Mouse (Mus musculus): Measurements from ENCODE around the gene Gm21188. TPM values are rescaled to one million over a fixed set of nuclear protein-coding genes. Genes with fewer than 3 reads are reported as not detected.
"Not testable (repeated sequence)": the region's sequence is repeated elsewhere in the genome, so short reads cannot be mapped to it uniquely, and the experiment has no call there.

Gm21188 gene
- under 1 TPM in 1 of 2 experiments, not detected in 1; 0.36 TPM for total RNA-seq (2021)
- long read RNA-seq, experiment 1, partial matches to known transcripts: 0 of 1 reads
- long read RNA-seq, experiment 1, other reads (novel, unspliced or antisense): 1 of 1 reads
- long read RNA-seq, experiment 2: 0 reads

- DNase-seq (ENCODE audit: low spot score in 2 of 2): not testable (repeated sequence)
Observed at GRCm38 (mm10) chr13:120052085-120052484, at the start of gene Gm21188. Gene Gm21188, minus strand, starts transcription at chr13:120052194.

GRCm38 (mm10) chr13:120099327-120099726 is 47.3 kb upstream of the Gm21188 start:
- DNase-seq (ENCODE audit: low spot score in 2 of 2): not testable (repeated sequence)

GRCm38 (mm10) chr13:120096938-120097256 is 44.9 kb upstream of the Gm21188 start:
- not testable (repeated sequence) for DNase-seq (ENCODE audit: low spot score in 2 of 2)

DNA sequence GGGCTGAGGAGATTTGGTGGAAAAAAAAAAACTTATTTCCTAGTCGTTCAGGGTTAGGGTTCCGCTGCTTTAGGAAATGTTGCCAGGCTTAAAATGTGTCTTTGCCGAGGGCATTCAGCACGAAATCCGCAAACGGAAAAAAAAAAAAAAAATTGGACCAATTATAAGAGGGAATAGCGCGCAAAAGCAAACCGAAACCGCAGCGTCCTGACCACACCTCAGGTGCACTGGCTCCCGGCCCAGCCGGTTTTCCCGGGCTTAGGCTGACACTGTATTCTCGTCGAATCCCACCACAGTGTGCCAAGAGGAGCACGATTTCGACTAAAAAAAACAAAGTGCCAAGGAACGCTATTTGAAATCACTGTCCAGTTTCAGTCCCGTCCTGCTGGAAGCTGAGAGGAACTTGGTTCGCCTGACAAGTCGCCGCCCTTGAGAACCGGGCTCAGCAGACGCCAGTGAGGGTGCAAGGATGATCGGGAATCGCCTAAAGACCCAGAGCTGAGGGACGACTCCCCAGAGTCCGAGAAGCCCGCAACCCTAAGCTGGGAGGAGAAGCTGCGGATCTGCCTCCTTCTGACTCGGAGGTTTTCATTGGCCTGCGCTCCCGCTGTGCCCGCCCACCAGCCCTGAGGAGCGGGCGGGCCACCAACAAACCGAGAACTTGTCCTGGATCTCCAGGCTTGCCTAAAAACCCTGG is 44.4 kb upstream of the Gm21188 start:
- not testable (repeated sequence) for DNase-seq (ENCODE audit: low spot score in 2 of 2)

DNA sequence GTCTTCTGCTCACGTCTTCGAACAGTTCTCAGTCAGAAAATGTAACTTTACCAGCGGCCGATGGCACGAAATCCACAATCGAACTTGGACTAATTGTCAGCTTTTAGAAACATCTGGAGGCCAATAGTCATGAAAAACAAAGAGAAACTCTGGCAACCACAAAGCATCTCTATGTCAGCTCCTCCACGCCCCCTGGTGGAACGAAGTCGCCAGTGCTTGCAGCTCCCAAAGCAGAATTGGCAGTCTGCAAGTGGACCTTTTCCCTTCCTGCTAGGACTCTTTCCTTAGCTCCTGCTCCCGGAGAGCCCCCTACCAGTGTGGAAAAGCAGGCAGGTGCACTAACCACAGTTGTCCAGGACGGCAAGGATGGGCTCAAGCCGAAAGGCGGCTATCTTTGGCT is 41.0 kb upstream of the Gm21188 start:
- not testable (repeated sequence) for DNase-seq (ENCODE audit: low spot score in 2 of 2)

- DNase-seq (ENCODE audit: low spot score in 2 of 2): not testable (repeated sequence)
Observed at GRCm38 (mm10) chr13:120079644-120080043, 27.6 kb upstream of the Gm21188 start.

DNA sequence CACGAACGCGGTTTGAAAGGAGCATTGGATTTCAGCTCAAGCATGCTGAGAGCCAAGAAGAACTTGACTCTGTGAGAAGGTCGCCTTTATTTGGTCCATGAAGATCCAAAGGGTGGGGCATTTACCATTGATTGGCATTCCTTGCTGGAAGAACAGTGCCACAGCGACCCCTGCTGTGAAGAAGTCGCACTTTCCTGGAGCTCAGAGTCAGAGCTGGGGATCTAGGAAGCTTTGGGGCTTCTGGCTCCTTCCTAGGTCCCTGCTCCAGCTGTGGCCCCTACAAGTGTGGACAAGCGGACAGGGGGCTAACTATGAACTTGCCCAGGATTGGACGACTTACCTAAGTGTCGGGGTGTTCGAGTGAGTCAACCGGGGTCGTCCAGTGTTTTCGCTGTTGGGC is 18.9 kb upstream of the Gm21188 start:
- DNase-seq (ENCODE audit: low spot score in 2 of 2): not testable (repeated sequence)

DNA sequence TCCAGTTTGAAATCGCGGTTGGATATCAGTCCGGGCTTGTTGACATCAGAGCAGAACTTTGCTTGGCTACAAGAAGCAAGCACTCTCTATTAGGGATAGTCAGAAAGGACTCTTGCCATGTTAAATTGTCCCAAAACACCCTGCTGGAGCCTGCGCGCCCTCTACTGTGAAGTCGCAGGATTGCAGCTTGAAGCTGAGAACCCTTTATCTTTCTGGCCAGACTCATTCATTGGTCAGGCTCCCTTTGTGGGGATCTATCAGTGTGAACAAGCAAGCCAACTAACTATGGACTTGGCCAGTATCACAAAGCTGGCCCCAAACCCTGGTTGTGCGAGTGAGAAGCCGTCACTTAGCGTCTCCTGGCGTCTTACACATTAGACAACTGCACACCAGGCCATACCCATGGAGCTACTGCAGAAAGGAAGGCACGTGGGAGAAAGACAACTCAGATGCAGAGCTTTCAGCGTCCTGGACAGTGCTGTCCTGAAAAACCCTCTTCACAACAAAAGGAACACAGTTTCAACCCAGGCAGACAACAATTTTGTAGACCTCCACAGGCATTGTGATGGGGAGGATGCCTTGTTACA is 18.1 kb upstream of the Gm21188 start:
- DNase-seq (ENCODE audit: low spot score in 2 of 2): not testable (repeated sequence)

- DNase-seq (ENCODE audit: low spot score in 2 of 2): not testable (repeated sequence)
Observed at GRCm38 (mm10) chr13:120063439-120064089, 11.6 kb upstream of the Gm21188 start.

GRCm38 (mm10) chr13:120062903-120063302 is 10.9 kb upstream of the Gm21188 start:
- not testable (repeated sequence) for DNase-seq (ENCODE audit: low spot score in 2 of 2)

DNA sequence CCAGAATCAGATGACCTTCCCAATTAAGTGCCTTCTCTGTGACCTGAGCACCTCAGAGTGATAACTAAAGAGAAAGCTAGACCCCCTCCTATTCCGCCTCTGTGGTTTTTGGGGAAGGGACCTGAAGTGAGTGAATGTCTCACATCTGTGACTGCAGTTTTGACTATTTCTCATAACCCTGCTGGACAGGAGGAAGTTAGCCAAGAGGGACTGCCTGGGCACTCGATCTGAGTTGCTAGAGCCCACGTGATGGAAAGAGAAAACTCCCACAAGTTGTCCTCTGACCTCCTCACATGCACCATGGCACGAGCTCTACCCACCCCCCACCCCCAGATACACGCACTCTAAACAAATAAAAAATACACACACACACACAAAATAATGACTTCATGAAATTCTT is 3.4 kb downstream of the Gm21188 start:
- DNase-seq (ENCODE audit: low spot score in 2 of 2): not testable (repeated sequence)

- DNase-seq (ENCODE audit: low spot score in 2 of 2): not testable (repeated sequence)
Observed at GRCm38 (mm10) chr13:120048186-120048585, 3.8 kb downstream of the Gm21188 start.

DNA sequence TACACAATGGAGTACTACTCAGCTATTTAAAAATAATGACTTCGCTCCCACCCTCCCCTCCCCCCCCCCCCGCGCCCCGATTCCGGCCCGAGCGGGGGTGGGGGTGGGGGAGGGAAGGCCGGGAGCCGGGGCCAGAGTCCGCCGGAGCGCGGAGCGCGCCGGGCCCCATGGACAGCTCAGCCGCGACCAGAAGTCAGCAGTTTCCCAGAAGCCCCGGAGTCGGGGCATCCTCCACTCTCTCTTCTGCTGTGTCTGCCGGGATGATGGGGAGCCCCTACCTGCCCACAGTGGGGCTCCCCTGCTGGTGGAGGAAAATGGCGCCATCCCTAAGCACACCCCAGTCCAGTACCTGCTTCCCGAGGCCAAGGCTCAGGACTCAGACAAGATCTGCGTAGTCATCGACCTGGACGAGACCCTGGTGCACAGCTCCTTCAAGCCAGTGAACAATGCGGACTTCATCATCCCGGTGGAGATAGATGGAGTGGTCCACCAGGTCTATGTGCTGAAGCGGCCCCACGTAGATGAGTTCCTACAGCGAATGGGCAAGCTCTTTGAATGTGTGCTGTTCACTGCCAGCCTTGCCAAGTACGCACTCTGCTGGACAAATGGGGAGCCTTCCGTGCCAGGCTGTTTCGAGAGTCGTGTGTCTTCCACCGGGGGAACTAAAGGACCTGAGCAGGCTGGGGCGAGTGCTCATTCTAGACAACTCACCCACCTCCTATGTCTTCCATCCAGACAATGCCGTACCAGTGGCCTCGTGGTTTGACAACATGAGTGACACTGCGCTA is 5.4 kb downstream of the Gm21188 start:
- not testable (repeated sequence) for DNase-seq (ENCODE audit: low spot score in 2 of 2)

DNA sequence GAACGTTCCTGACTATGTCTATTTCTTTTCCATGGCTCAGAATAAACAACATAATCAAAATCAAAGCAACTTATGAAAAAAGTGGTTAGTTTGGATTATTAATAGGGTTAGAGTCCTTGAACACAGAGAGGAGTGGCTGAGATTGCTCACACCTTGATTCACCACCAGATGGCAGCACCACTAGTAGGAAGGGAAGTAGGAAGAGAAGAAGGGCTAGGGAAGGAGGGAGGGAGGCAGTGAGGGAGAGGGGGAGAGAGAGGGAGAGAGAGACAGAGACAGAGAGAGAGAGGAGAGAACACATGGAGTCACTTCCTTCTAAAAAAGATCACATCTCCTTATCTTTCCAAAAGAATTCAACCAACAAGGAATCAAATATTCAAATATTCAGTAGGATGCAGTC is 10.8 kb downstream of the Gm21188 start:
- peak in 1 of 2 experiments; percentile 34 for DNase-seq (ENCODE audit: low spot score in 2 of 2)

- DNase-seq (ENCODE audit: low spot score in 2 of 2): not testable (repeated sequence)
Observed at GRCm38 (mm10) chr13:120037881-120038280, 14.1 kb downstream of the Gm21188 start.

GRCm38 (mm10) chr13:120036577-120037115 is 15.3 kb downstream of the Gm21188 start:
- DNase-seq (ENCODE audit: low spot score in 2 of 2): not testable (repeated sequence)

- DNase-seq (ENCODE audit: low spot score in 2 of 2): peak in 1 of 2 experiments; percentile 8
Observed at GRCm38 (mm10) chr13:120035151-120035550, 16.8 kb downstream of the Gm21188 start.

- DNase-seq (ENCODE audit: low spot score in 2 of 2): not testable (repeated sequence)
Observed at GRCm38 (mm10) chr13:120034637-120035036, 17.4 kb downstream of the Gm21188 start.

GRCm38 (mm10) chr13:120033516-120034190 is 18.3 kb downstream of the Gm21188 start:
- DNase-seq (ENCODE audit: low spot score in 2 of 2): peak; percentile 17 to 36

- peak in 1 of 2 experiments; percentile 17 for DNase-seq (ENCODE audit: low spot score in 2 of 2)
Observed at GRCm38 (mm10) chr13:120031676-120032075, 20.3 kb downstream of the Gm21188 start.

All from gastrocnemius, postnatal 4 days (tissue).